Mouse (Mus musculus): ENCODE results near the gene Il13. TPM values are rescaled to one million over a fixed set of nuclear protein-coding genes. Genes with fewer than 3 reads are reported as not detected.

Gene Il13
- polyA plus RNA-seq, 1 experiment from 2014 or later, result not detected

- H3K27me3 ChIP-seq (ENCODE audit: insufficient read depth, low read length), result peaks cover 4% of the 10 kb centered on the region; the same call in 1 of the 2 replicates
- ATAC-seq (ENCODE audit: low FRiP score, low TSS enrichment), result peak; percentile 43; the same call in 1 of the 2 replicates
- peak overlapping the region; percentile 52 for H3K9ac ChIP-seq (replicated peaks; ENCODE audit: low read length)
- H3K9me3 ChIP-seq (ENCODE audit: low read length), result no peaks in the 10 kb centered on the region
- 46% methylated on average over 9 of the region's 9 CpGs for WGBS
- peaks cover 15% of the 10 kb centered on the region for H3K4me1 ChIP-seq (ENCODE audit: insufficient read depth, low read length)
- no peak overlapping the region for H3K27ac ChIP-seq (ENCODE audit: low read length)
- H3K36me3 ChIP-seq (ENCODE audit: insufficient read depth, low read length), result no peaks in the 10 kb centered on the region
- peak overlapping the region; percentile 74 for H3K4me2 ChIP-seq (replicated peaks; ENCODE audit: low read depth, low read length)
- H3K4me3 ChIP-seq (ENCODE audit: low read length), result peak overlapping the region; percentile 43
Observed at GRCm38 (mm10) chr11:53635590-53636182, 1.2 kb upstream of the Il13 start.

GRCm38 (mm10) chr11:53633644-53634043, 858 bp downstream of the Il13 start:
- H3K9me3 ChIP-seq (ENCODE audit: low read length), result no peaks in the 10 kb centered on the region
- WGBS, result 83% methylated on average over 7 of the region's 7 CpGs

GRCm38 (mm10) chr11:53632122-53632733, 2.3 kb downstream of the Il13 start:
- Histone ChIP-seq H3K9ac (replicated peaks; ENCODE audit: low read length) (no peak overlapping the region), H3K36me3 (ENCODE audit: insufficient read depth, low read length) (no peaks in the 10 kb centered on the region), H3K4me2 (replicated peaks; ENCODE audit: low read depth, low read length) (no peak overlapping the region), H3K27me3 (ENCODE audit: insufficient read depth, low read length) (peaks cover 4% of the 10 kb centered on the region; the same call in 1 of the 2 replicates), H3K9me3 (ENCODE audit: low read length) (no peaks in the 10 kb centered on the region), H3K4me1 (ENCODE audit: insufficient read depth, low read length) (peaks cover 14% of the 10 kb centered on the region), H3K27ac (ENCODE audit: low read length) (no peak overlapping the region), H3K4me3 (ENCODE audit: low read length) (no peak overlapping the region)
- no peak for ATAC-seq (ENCODE audit: low FRiP score, low TSS enrichment)
- WGBS, result 67% methylated on average over 14 of the region's 14 CpGs

More at GRCm38 (mm10) chr11:53633644-53634043, 858 bp downstream of the Il13 start:
- Histone ChIP-seq H3K4me1 (ENCODE audit: insufficient read depth, low read length) (peaks cover 15% of the 10 kb centered on the region), H3K9ac (replicated peaks; ENCODE audit: low read length) (no peak overlapping the region), H3K27ac (ENCODE audit: low read length) (no peak overlapping the region), H3K4me2 (replicated peaks; ENCODE audit: low read depth, low read length) (no peak overlapping the region), H3K4me3 (ENCODE audit: low read length) (no peak overlapping the region), H3K36me3 (ENCODE audit: insufficient read depth, low read length) (no peaks in the 10 kb centered on the region), H3K27me3 (ENCODE audit: insufficient read depth, low read length) (peaks cover 4% of the 10 kb centered on the region; the same call in 1 of the 2 replicates)
- no peak for ATAC-seq (ENCODE audit: low FRiP score, low TSS enrichment)

- H3K4me1 ChIP-seq (ENCODE audit: insufficient read depth, low read length), result no peaks in the 10 kb centered on the region
- ATAC-seq (ENCODE audit: low FRiP score, low TSS enrichment), result peak; percentile 69; the same call in 1 of the 2 replicates
- no peak overlapping the region for H3K27ac ChIP-seq (ENCODE audit: low read length)
- H3K27me3 ChIP-seq (ENCODE audit: insufficient read depth, low read length), result no peaks in the 10 kb centered on the region
- WGBS, result 15% methylated on average over 1 of the region's 1 CpGs
- no peaks in the 10 kb centered on the region for H3K9me3 ChIP-seq (ENCODE audit: low read length)
- no peak overlapping the region for H3K4me3 ChIP-seq (ENCODE audit: low read length)
- no peaks in the 10 kb centered on the region for H3K36me3 ChIP-seq (ENCODE audit: insufficient read depth, low read length)
- H3K9ac ChIP-seq (replicated peaks; ENCODE audit: low read length), result no peak overlapping the region
- H3K4me2 ChIP-seq (replicated peaks; ENCODE audit: low read depth, low read length), result no peak overlapping the region
Observed at GRCm38 (mm10) chr11:53627859-53628258, 6.6 kb downstream of the Il13 start.

GRCm38 (mm10) chr11:53626802-53627373, 7.6 kb downstream of the Il13 start:
- H3K4me2 ChIP-seq (replicated peaks; ENCODE audit: low read depth, low read length), result no peak overlapping the region
- H3K9ac ChIP-seq (replicated peaks; ENCODE audit: low read length), result no peak overlapping the region
- 51% methylated on average over 17 of the region's 17 CpGs for WGBS
- no peaks in the 10 kb centered on the region for H3K9me3 ChIP-seq (ENCODE audit: low read length)
- no peaks in the 10 kb centered on the region for H3K4me1 ChIP-seq (ENCODE audit: insufficient read depth, low read length)
- H3K27ac ChIP-seq (ENCODE audit: low read length), result no peak overlapping the region
- H3K27me3 ChIP-seq (ENCODE audit: insufficient read depth, low read length), result no peaks in the 10 kb centered on the region
- H3K4me3 ChIP-seq (ENCODE audit: low read length), result no peak overlapping the region
- ATAC-seq (ENCODE audit: low FRiP score, low TSS enrichment), result no peak
- no peaks in the 10 kb centered on the region for H3K36me3 ChIP-seq (ENCODE audit: insufficient read depth, low read length)

- Histone ChIP-seq H3K9me3 (ENCODE audit: low read length) (no peaks in the 10 kb centered on the region), H3K27ac (ENCODE audit: low read length) (no peak overlapping the region), H3K9ac (replicated peaks; ENCODE audit: low read length) (no peak overlapping the region), H3K4me2 (replicated peaks; ENCODE audit: low read depth, low read length) (no peak overlapping the region), H3K36me3 (ENCODE audit: insufficient read depth, low read length) (no peaks in the 10 kb centered on the region), H3K4me3 (ENCODE audit: low read length) (no peak overlapping the region), H3K27me3 (ENCODE audit: insufficient read depth, low read length) (no peaks in the 10 kb centered on the region), H3K4me1 (ENCODE audit: insufficient read depth, low read length) (no peaks in the 10 kb centered on the region)
- 96% methylated on average over 2 of the region's 2 CpGs for WGBS
- ATAC-seq (ENCODE audit: low FRiP score, low TSS enrichment), result no peak
Observed at GRCm38 (mm10) chr11:53624124-53624523, 10.4 kb downstream of the Il13 start.

- Histone ChIP-seq H3K4me3 (ENCODE audit: low read length) (no peak overlapping the region), H3K36me3 (ENCODE audit: insufficient read depth, low read length) (no peaks in the 10 kb centered on the region), H3K4me1 (ENCODE audit: insufficient read depth, low read length) (no peaks in the 10 kb centered on the region), H3K9ac (replicated peaks; ENCODE audit: low read length) (no peak overlapping the region), H3K27me3 (ENCODE audit: insufficient read depth, low read length) (no peaks in the 10 kb centered on the region), H3K27ac (ENCODE audit: low read length) (no peak overlapping the region), H3K9me3 (ENCODE audit: low read length) (no peaks in the 10 kb centered on the region), H3K4me2 (replicated peaks; ENCODE audit: low read depth, low read length) (no peak overlapping the region)
- ATAC-seq (ENCODE audit: low FRiP score, low TSS enrichment), result no peak
- 72% methylated on average over 9 of the region's 9 CpGs for WGBS
Observed at GRCm38 (mm10) chr11:53623573-53623972, 10.9 kb downstream of the Il13 start.

- no peak; the same call in 1 of the 2 replicates for ATAC-seq (ENCODE audit: low FRiP score, low TSS enrichment)
- Histone ChIP-seq H3K4me2 (replicated peaks; ENCODE audit: low read depth, low read length) (no peak overlapping the region), H3K27ac (ENCODE audit: low read length) (no peak overlapping the region), H3K36me3 (ENCODE audit: insufficient read depth, low read length) (no peaks in the 10 kb centered on the region), H3K4me3 (ENCODE audit: low read length) (no peak overlapping the region), H3K9ac (replicated peaks; ENCODE audit: low read length) (no peak overlapping the region), H3K4me1 (ENCODE audit: insufficient read depth, low read length) (no peaks in the 10 kb centered on the region), H3K9me3 (ENCODE audit: low read length) (no peaks in the 10 kb centered on the region), H3K27me3 (ENCODE audit: insufficient read depth, low read length) (no peaks in the 10 kb centered on the region)
- WGBS, result 71% methylated on average over 6 of the region's 6 CpGs
Observed at GRCm38 (mm10) chr11:53622440-53622806, 12.1 kb downstream of the Il13 start.

GRCm38 (mm10) chr11:53621582-53622439, 12.7 kb downstream of the Il13 start:
- 73% methylated on average over 11 of the region's 11 CpGs for WGBS
- no peak overlapping the region for H3K4me2 ChIP-seq (replicated peaks; ENCODE audit: low read depth, low read length)
- ATAC-seq (ENCODE audit: low FRiP score, low TSS enrichment), result no peak
- H3K4me3 ChIP-seq (ENCODE audit: low read length), result no peak overlapping the region
- no peaks in the 10 kb centered on the region for H3K27me3 ChIP-seq (ENCODE audit: insufficient read depth, low read length)
- H3K36me3 ChIP-seq (ENCODE audit: insufficient read depth, low read length), result no peaks in the 10 kb centered on the region
- H3K4me1 ChIP-seq (ENCODE audit: insufficient read depth, low read length), result no peaks in the 10 kb centered on the region
- no peaks in the 10 kb centered on the region for H3K9me3 ChIP-seq (ENCODE audit: low read length)
- no peak overlapping the region for H3K9ac ChIP-seq (replicated peaks; ENCODE audit: low read length)
- no peak overlapping the region for H3K27ac ChIP-seq (ENCODE audit: low read length)

Data from kidney, embryonic 16.5 days (tissue).